8 mouse cellular contexts compared by ENCODE assay signal in genomic region chr6:85159092-85159760, GRCm38 (mm10). TPM values are rescaled to one million over a fixed set of nuclear protein-coding genes. Genes with fewer than 3 reads are reported as not detected.
DNase-seq lines count a peak whose midpoint lies in the region; ATAC-seq and TF ChIP-seq lines count a peak whose summit lies in the region.
"Not testable (repeated sequence)": the region's sequence is repeated elsewhere in the genome, so short reads cannot be mapped to it uniquely, and the experiment has no call there.
"Had no signal": no experiment of that assay in that cellular context is flagged by ENCODE, and none has a peak within 500 bp of the region (broad histone marks: within the 10 kb centered on the region; RNA-seq: fewer than 3 reads in every experiment).

No protein-coding gene starts in this region.

- WGBS in intestine, postnatal 0 days: 26% methylated on average over 6 of the region's 6 CpGs
- 29% methylated on average over 6 of the region's 6 CpGs for WGBS in midbrain, embryonic 10.5 days

- H3K27me3 ChIP-seq in intestine, postnatal 0 days (replicated peaks; ENCODE audit: control insufficient read depth, insufficient read depth, low read length); midbrain, embryonic 10.5 days (ENCODE audit: low read depth, poor library complexity, severe bottlenecking): not testable (repeated sequence)

- H3K36me3 ChIP-seq in intestine, postnatal 0 days (ENCODE audit: control insufficient read depth, insufficient read depth); midbrain, embryonic 10.5 days: not testable (repeated sequence)

- intact Hi-C loops in left cerebral cortex, postnatal 25 days (cut with DNase I): not testable (repeated sequence)

- H3K4me1 ChIP-seq in intestine, postnatal 0 days (replicated peaks; ENCODE audit: control insufficient read depth, insufficient read depth, low read length): not testable (repeated sequence)
- H3K4me1 ChIP-seq in midbrain, embryonic 10.5 days: peaks cover 41% of the 10 kb centered on the region

- H3K27ac ChIP-seq in intestine, postnatal 0 days (ENCODE audit: low read depth, low read length); midbrain, embryonic 10.5 days (replicated peaks): not testable (repeated sequence)

- not testable (repeated sequence) for H3K9ac ChIP-seq in intestine, postnatal 0 days (ENCODE audit: low read depth, low read length)

- H3K4me2 ChIP-seq in intestine, postnatal 0 days (replicated peaks; ENCODE audit: low read depth): not testable (repeated sequence)

- peak; percentile 74 for ATAC-seq in common myeloid progenitor, adult 5-6 weeks (replicated peaks; ENCODE audit: low read depth, poor library complexity, severe bottlenecking)
- ATAC-seq in intestine, postnatal 0 days: peak; percentile 32

- DNase-seq in ZHBTc4 (ENCODE audit: low read depth, low spot score): peak; percentile 82
- DNase-seq in gastrocnemius, postnatal 10 days: peak; percentile 59
- DNase-seq in left cerebral cortex, postnatal 25 days (ENCODE audit: low spot score in 2 of 2): peak; percentile 73 to 76
- DNase-seq in midbrain, embryonic 10.5 days (ENCODE audit: low spot score): peak; percentile 59
- peak; percentile 74 for DNase-seq in right cerebral cortex, postnatal 4 days

- peak; percentile 83 for TF ChIP-seq CTCF in intestine, postnatal 0 days (IDR thresholded peaks at IDR 0.05; ENCODE audit: low read depth)

- not testable (repeated sequence) for H3K9me3 ChIP-seq in intestine, postnatal 0 days (ENCODE audit: control insufficient read depth); midbrain, embryonic 10.5 days (replicated peaks)

- not testable (repeated sequence) for H3K4me3 ChIP-seq in intestine, postnatal 0 days (ENCODE audit: low read depth, low read length); midbrain, embryonic 10.5 days

RNA-seq across cellular contexts. Expression of gene Spr, which starts 21.7 kb away (rescaled TPM):
- total RNA-seq in common myeloid progenitor, adult 5-6 weeks (2017): 23.2 and 35.7 TPM in 2 replicates
- 10 to 100 TPM; 20.0 to 22.2 TPM for total RNA-seq in gastrocnemius, postnatal 10 days (2021)
- polyA plus RNA-seq in intestine, postnatal 0 days (2015; fragmentation: Nextera tagmentation; extraction: Ambion mirVana): 66.2 and 70.7 TPM in 2 replicates
- total RNA-seq in left cerebral cortex, postnatal 25 days (2021): 10 to 100 TPM; 36.9 to 38.2 TPM
- 48.5 and 55.7 TPM in 2 replicates for polyA plus RNA-seq in midbrain, embryonic 10.5 days (2016; fragmentation: Nextera tagmentation; extraction: Ambion mirVana)

RNA-seq across cellular contexts. Expression of gene Emx1, which starts 28.0 kb away (rescaled TPM):
- total RNA-seq in common myeloid progenitor, adult 5-6 weeks (2017): not detected in 2 replicates
- total RNA-seq in gastrocnemius, postnatal 10 days (2021): not detected
- not detected in 2 replicates for polyA plus RNA-seq in intestine, postnatal 0 days (2015; fragmentation: Nextera tagmentation; extraction: Ambion mirVana)
- 10 to 100 TPM; 33.6 to 33.7 TPM for total RNA-seq in left cerebral cortex, postnatal 25 days (2021)
- polyA plus RNA-seq in midbrain, embryonic 10.5 days (2016; fragmentation: Nextera tagmentation; extraction: Ambion mirVana): 2.2 and 3.5 TPM in 2 replicates
- polyA plus RNA-seq: erythroblast, embryonic 14.5 days had no signal

Comparison
In these comparisons a context has a peak if more than half of its experiments do, and no peak if none do; other contexts are left out.
1. RNA of gene Emx1, which starts 28.0 kb away (total RNA-seq): 33.6 to 33.7 TPM in left cerebral cortex, postnatal 25 days; not detected in common myeloid progenitor, adult 5-6 weeks and not detected in gastrocnemius, postnatal 10 days; every median in the first group is over 10 times any median in the second.
2. Peak in every context shown above with its lines, with median percentiles within 50 percentile points of each other: DNase-seq.